Comparison of ENCODE assay signal across 8 mouse cellular contexts in genomic region chr12:71701753-71702152, GRCm38 (mm10).
DNase-seq lines count a peak whose midpoint lies in the region; ATAC-seq and TF ChIP-seq lines count a peak whose summit lies in the region.

No protein-coding gene starts in this region.

- H3K36me3 ChIP-seq in heart, adult 2 months (ENCODE audit: control insufficient read depth, insufficient read depth, low read length), result no peaks in the 10 kb centered on the region
- no peaks in the 10 kb centered on the region for H3K36me3 ChIP-seq in heart, embryonic 10.5 days
- H3K36me3 ChIP-seq in CH12.LX (replicated peaks in 1 of 2; ENCODE audit: control insufficient read depth in 1 of 2, insufficient read depth in 1 of 2, low read length in 1 of 2), result no peaks in the 10 kb centered on the region
- no peaks in the 10 kb centered on the region for H3K36me3 ChIP-seq in forebrain, embryonic 10.5 days (replicated peaks)
- H3K36me3 ChIP-seq in intestine, embryonic 15.5 days, result no peaks in the 10 kb centered on the region

- H3K9ac ChIP-seq in heart, adult 2 months (ENCODE audit: low read depth, low read length), result no peak overlapping the region
- no peak overlapping the region for H3K9ac ChIP-seq in CH12.LX (ENCODE audit: insufficient read depth, low read depth)
- no peak overlapping the region for H3K9ac ChIP-seq in intestine, embryonic 15.5 days

- dilution Hi-C loops in CH12.LX (cut with MboI; ENCODE audit: extremely low pct_ligation_motif_present, extremely low pct_unique_long_range_greater_than_20kb, low sequenced_read_pairs), result no loop called here

- WGBS in heart, adult 2 months, result 86% methylated on average over 2 of the region's 2 CpGs
- 86% methylated on average over 2 of the region's 2 CpGs for WGBS in heart, embryonic 10.5 days
- WGBS in forebrain, embryonic 10.5 days, result 88% methylated on average over 2 of the region's 2 CpGs
- 79% methylated on average over 2 of the region's 2 CpGs for WGBS in intestine, embryonic 15.5 days

- no peak overlapping the region for H3K27ac ChIP-seq in heart, adult 2 months
- no peak overlapping the region for H3K27ac ChIP-seq in heart, embryonic 10.5 days
- no peak overlapping the region for H3K27ac ChIP-seq in CH12.LX (ENCODE audit: insufficient read depth, low read depth)
- no peak overlapping the region for H3K27ac ChIP-seq in forebrain, embryonic 10.5 days
- no peak overlapping the region for H3K27ac ChIP-seq in intestine, embryonic 15.5 days

- H3K4me2 ChIP-seq in CH12.LX (ENCODE audit: insufficient read depth, low read depth, poor library complexity, severe bottlenecking), result no peak overlapping the region
- H3K4me2 ChIP-seq in intestine, embryonic 15.5 days (replicated peaks), result no peak overlapping the region

- H3K4me3 ChIP-seq in heart, adult 2 months, result no peak overlapping the region
- H3K4me3 ChIP-seq in heart, embryonic 10.5 days, result no peak overlapping the region
- H3K4me3 ChIP-seq in CH12.LX (replicated peaks in 1 of 3; ENCODE audit: low read depth in 2 of 3, low read length in 2 of 3, poor library complexity in 1 of 3), result no peak overlapping the region
- H3K4me3 ChIP-seq in forebrain, embryonic 10.5 days, result no peak overlapping the region
- no peak overlapping the region for H3K4me3 ChIP-seq in intestine, embryonic 15.5 days (replicated peaks)

- intact Hi-C loops in heart, adult 2 months (cut with DNase I), result no loop called here
- intact Hi-C loops in left cerebral cortex, postnatal 36 days (cut with DNase I), result loop anchor here (5.0 kb wide), 1 partner anchor 309 kb away; no protein-coding TSS in a partner anchor

- peak; percentile 69 for TF ChIP-seq CTCF in heart, adult 2 months (IDR thresholded peaks at IDR 0.05)
- TF ChIP-seq CTCF in CH12.LX (conservative IDR thresholded peaks at IDR 0.05 in 1 of 2, IDR thresholded peaks at IDR 0.05 in 1 of 2; ENCODE audit: low read depth in 2 of 2, low read length in 2 of 2), result peak; percentile 16 to 42; a peak in 2 of 4 replicates

- H3K79me2 ChIP-seq in heart, adult 2 months (replicated peaks; ENCODE audit: control insufficient read depth, insufficient read depth, low read length), result no peaks in the 10 kb centered on the region
- no peaks in the 10 kb centered on the region for H3K79me2 ChIP-seq in CH12.LX (replicated peaks; ENCODE audit: control insufficient read depth, extremely low read depth, insufficient read depth, poor library complexity, severe bottlenecking)

- no peak for TF ChIP-seq POLR2A in heart, adult 2 months (IDR thresholded peaks at IDR 0.05; ENCODE audit: insufficient read depth, low read depth, low read length)
- TF ChIP-seq POLR2A in CH12.LX (IDR thresholded peaks at IDR 0.05; ENCODE audit: low read depth, low read length), result no peak

- no peak for ATAC-seq in intestine, embryonic 15.5 days

- in situ Hi-C loops in CH12.LX (cut with MboI; ENCODE audit: low pct_ligation_motif_present, low pct_unique_long_range_greater_than_20kb, low sequenced_read_pairs), result loop anchor here (25.0 kb wide), 2 partner anchors 389 to 564 kb away; partner anchors contain the start of genes 2700049A03Rik, Dact1 and Timm9

- H3K4me1 ChIP-seq in heart, adult 2 months (ENCODE audit: control insufficient read depth, insufficient read depth, low read length), result no peaks in the 10 kb centered on the region
- H3K4me1 ChIP-seq in heart, embryonic 10.5 days, result 0 out of 2 replicates have a peak, but pooled peaks cover 3% of the 10 kb centered on the region
- no peaks in the 10 kb centered on the region for H3K4me1 ChIP-seq in CH12.LX (ENCODE audit: control insufficient read depth in 1 of 2, insufficient read depth in 2 of 2)
- H3K4me1 ChIP-seq in forebrain, embryonic 10.5 days, result no peaks in the 10 kb centered on the region
- no peaks in the 10 kb centered on the region for H3K4me1 ChIP-seq in intestine, embryonic 15.5 days (replicated peaks)

- no peak for TF ChIP-seq EP300 in heart, adult 2 months (IDR thresholded peaks at IDR 0.05; ENCODE audit: insufficient read depth, low read depth, low read length)
- no peak for TF ChIP-seq EP300 in CH12.LX (IDR thresholded peaks at IDR 0.05; ENCODE audit: low read length)

- H3K27me3 ChIP-seq in heart, adult 2 months (ENCODE audit: control insufficient read depth, insufficient read depth, low read length), result no peaks in the 10 kb centered on the region
- no peaks in the 10 kb centered on the region for H3K27me3 ChIP-seq in heart, embryonic 10.5 days (ENCODE audit: insufficient read depth, poor library complexity, severe bottlenecking)
- H3K27me3 ChIP-seq in CH12.LX (replicated peaks), result no peaks in the 10 kb centered on the region
- H3K27me3 ChIP-seq in forebrain, embryonic 10.5 days (ENCODE audit: poor library complexity, severe bottlenecking), result no peaks in the 10 kb centered on the region
- H3K27me3 ChIP-seq in intestine, embryonic 15.5 days (replicated peaks), result no peaks in the 10 kb centered on the region

- TF ChIP-seq RAD21 in CH12.LX (IDR thresholded peaks at IDR 0.05; ENCODE audit: low read depth, low read length), result peak; percentile 16

- 0 out of 2 replicates have a peak, but pooled peaks cover 5% of the 10 kb centered on the region for H3K9me3 ChIP-seq in heart, embryonic 10.5 days
- peaks cover 7% of the 10 kb centered on the region for H3K9me3 ChIP-seq in CH12.LX (replicated peaks; ENCODE audit: low read length)
- peaks cover 7% of the 10 kb centered on the region; the same call in 1 of the 2 replicates for H3K9me3 ChIP-seq in forebrain, embryonic 10.5 days
- no peaks in the 10 kb centered on the region for H3K9me3 ChIP-seq in intestine, embryonic 15.5 days

- DNase-seq in heart, adult 2 months, result peak in 1 of 2 experiments; percentile 31
- no peak for DNase-seq in heart, embryonic 10.5 days (ENCODE audit: low spot score)
- DNase-seq in CH12.LX (ENCODE audit: extremely low read depth), result peak; percentile 20
- peak; percentile 79 for DNase-seq in brain, adult 2 months (ENCODE audit: low read depth, low spot score)
- peak; percentile 44 for DNase-seq in gastrocnemius, postnatal 10 days
- peak; percentile 25 to 29 for DNase-seq in left cerebral cortex, postnatal 36 days (ENCODE audit: low spot score in 2 of 2)
- DNase-seq in forebrain, embryonic 10.5 days (ENCODE audit: extremely low spot score, low spot score), result no peak

TF ChIP-seq in CH12.LX, 34 proteins besides CTCF, POLR2A, EP300 and RAD21:
- no peak for TF ChIP-seq IRF4 (IDR thresholded peaks at IDR 0.05; ENCODE audit: low read depth, low read length)
- peak; percentile 24 for TF ChIP-seq SMC3 (IDR thresholded peaks at IDR 0.05; ENCODE audit: low read depth, low read length)
- TF ChIP-seq PAX5 (IDR thresholded peaks at IDR 0.05; ENCODE audit: low read length), result no peak
- no peak for TF ChIP-seq HCFC1 (IDR thresholded peaks at IDR 0.05; ENCODE audit: low read depth, low read length)
- TF ChIP-seq JUN (IDR thresholded peaks at IDR 0.05; ENCODE audit: insufficient read depth, low read depth, low read length), result no peak

Comparison
In these comparisons a context has a peak if more than half of its experiments do, and no peak if none do; other contexts are left out.
1. DNase-seq: peak in CH12.LX (single experiment), brain, adult 2 months (single experiment), gastrocnemius, postnatal 10 days (single experiment) and left cerebral cortex, postnatal 36 days (2 of 2); none in heart, embryonic 10.5 days (single experiment) and forebrain, embryonic 10.5 days (single experiment).